Mouse (Mus musculus) embryonic fibroblast, embryonic 13.5 days (primary cell): ENCODE data around the gene Cradd. TPM values are rescaled to one million over a fixed set of nuclear protein-coding genes. Genes with fewer than 3 reads are reported as not detected.

Source experiments
- H3K27ac ChIP-seq: 2 replicates; pipeline ENCODE4 v1.5.1; 2012; ENCODE audit warnings: low read length, control low read depth, inconsistent platforms; ENCODE audit not compliant: insufficient read depth
- H3K4me1 ChIP-seq: 2 replicates; pipeline ENCODE4 v1.6.1; 2011; ENCODE audit warnings: low read length; ENCODE audit not compliant: control insufficient read depth, insufficient read depth
- H3K4me3 ChIP-seq: 2 replicates; pipeline ENCODE4 v1.5.1; 2011; ENCODE audit warnings: mild to moderate bottlenecking, control low read depth, low read length; ENCODE audit not compliant: insufficient read depth
- CTCF ChIP-seq: IDR thresholded peaks from 2 replicates; pipeline ENCODE4 v1.5.1; 2011; ENCODE audit warnings: mild to moderate bottlenecking, control low read depth, low read length, moderate library complexity, borderline replicate concordance; ENCODE audit not compliant: insufficient read depth
- POLR2A ChIP-seq: IDR thresholded peaks from 2 replicates; pipeline ENCODE4 v1.6.1; 2011; ENCODE audit warnings: low read depth, mild to moderate bottlenecking, control low read depth, low read length, moderate library complexity
- polyA plus RNA-seq: library from polyadenylated mRNA; stranded (reverse); fragments of >200 nt; gene quantifications from 2 replicates; pipeline ENCODE4 v1.2.4, GENCODE M21; 2011; ENCODE audit warnings: low read depth; ENCODE audit not compliant: missing spikeins, insufficient read length

Cradd gene
- polyA plus RNA-seq, 1 experiment: 5.7 TPM

GRCm38 (mm10) chr10:95180900-95181299, 143.0 kb downstream of the Cradd start:
- H3K27ac ChIP-seq: no peak overlapping the region
- no peak for TF ChIP-seq CTCF
- H3K4me3 ChIP-seq: no peak overlapping the region
- H3K4me1 ChIP-seq: no peaks in the 10 kb centered on the region; the same call in 1 of the 2 replicates

GRCm38 (mm10) chr10:95180177-95180576, 143.8 kb downstream of the Cradd start:
- Histone ChIP-seq H3K27ac (no peak overlapping the region), H3K4me3 (no peak overlapping the region)
- no peak for TF ChIP-seq POLR2A
- no peak for TF ChIP-seq CTCF

GRCm38 (mm10) chr10:95178785-95179184, 145.1 kb downstream of the Cradd start:
- TF ChIP-seq POLR2A (no peak), CTCF (no peak)
- Histone ChIP-seq H3K27ac (no peak overlapping the region), H3K4me3 (no peak overlapping the region), H3K4me1 (no peaks in the 10 kb centered on the region; the same call in 1 of the 2 replicates)

More at GRCm38 (mm10) chr10:95180177-95180576, 143.8 kb downstream of the Cradd start:
- H3K4me1 ChIP-seq: no peaks in the 10 kb centered on the region; the same call in 1 of the 2 replicates

- Histone ChIP-seq H3K4me1 (0 out of 2 replicates have a peak, but pooled peaks cover 2% of the 10 kb centered on the region), H3K4me3 (no peak overlapping the region), H3K27ac (no peak overlapping the region)
- TF ChIP-seq POLR2A (no peak), CTCF (no peak)
These were observed 148.4 kb downstream of the Cradd start for GRCm38 (mm10) chr10:95175423-95176120.

- TF ChIP-seq CTCF: no peak
- TF ChIP-seq POLR2A: no peak
- Histone ChIP-seq H3K27ac (no peak overlapping the region), H3K4me1 (0 out of 2 replicates have a peak, but pooled peaks cover 2% of the 10 kb centered on the region), H3K4me3 (no peak overlapping the region)
These were observed 149.7 kb downstream of the Cradd start for GRCm38 (mm10) chr10:95174260-95174659.

- Histone ChIP-seq H3K27ac (peak overlapping the region; percentile 55), H3K4me3 (no peak overlapping the region), H3K4me1 (0 out of 2 replicates have a peak, but pooled peaks cover 2% of the 10 kb centered on the region)
- TF ChIP-seq CTCF: no peak
- TF ChIP-seq POLR2A: no peak
These were observed 153.1 kb downstream of the Cradd start for GRCm38 (mm10) chr10:95170721-95171354.

GRCm38 (mm10) chr10:95164949-95165348, 159.0 kb downstream of the Cradd start:
- Histone ChIP-seq H3K27ac (no peak overlapping the region), H3K4me3 (no peak overlapping the region), H3K4me1 (peaks cover 8% of the 10 kb centered on the region; the same call in 1 of the 2 replicates)
- TF ChIP-seq CTCF (no peak), POLR2A (no peak)

GRCm38 (mm10) chr10:95162691-95163374, 161.1 kb downstream of the Cradd start:
- peak overlapping the region; percentile 10; the same call in 1 of the 2 replicates for H3K27ac ChIP-seq
- H3K4me1 ChIP-seq: peaks cover 8% of the 10 kb centered on the region; the same call in 1 of the 2 replicates
- no peak for TF ChIP-seq CTCF
- TF ChIP-seq POLR2A: no peak

GRCm38 (mm10) chr10:95159675-95160256, 164.2 kb downstream of the Cradd start:
- Histone ChIP-seq H3K4me3 (no peak overlapping the region), H3K4me1 (peaks cover 8% of the 10 kb centered on the region), H3K27ac (no peak overlapping the region)
- no peak for TF ChIP-seq POLR2A
- TF ChIP-seq CTCF: no peak

More at GRCm38 (mm10) chr10:95162691-95163374, 161.1 kb downstream of the Cradd start:
- no peak overlapping the region for H3K4me3 ChIP-seq
